Mouse (Mus musculus): ENCODE measurements at regions not wholly inside any gene's neighbourhood (a gene's known extent, or its start where the extent isn't known, plus 50 kb on each side); places are given as distances from the start of the nearest gene placed in this dataset.
"Not testable (repeated sequence)": the region's sequence is repeated elsewhere in the genome, so short reads cannot be mapped to it uniquely, and the experiment has no call there.

- DNase-seq (ENCODE audit: low spot score) (peak; percentile 13), ATAC-seq (replicated peaks; ENCODE audit: low FRiP score) (no peak)
- no peak overlapping the region for H3K4me3 ChIP-seq (ENCODE audit: low read depth, low read length)
- 89% methylated on average over 13 of the region's 13 CpGs for WGBS
- H3K4me1 ChIP-seq (replicated peaks; ENCODE audit: control insufficient read depth, insufficient read depth, low read length), result no peaks in the 10 kb centered on the region
- no peak overlapping the region for H3K9ac ChIP-seq (ENCODE audit: low read length)
- H3K36me3 ChIP-seq (ENCODE audit: control insufficient read depth, insufficient read depth, low read length), result no peaks in the 10 kb centered on the region
- no peak overlapping the region for H3K27ac ChIP-seq (ENCODE audit: low read depth, low read length)
- no peaks in the 10 kb centered on the region for H3K27me3 ChIP-seq (ENCODE audit: control insufficient read depth, insufficient read depth, low read length)
- no peaks in the 10 kb centered on the region for H3K9me3 ChIP-seq (ENCODE audit: control insufficient read depth, low read length)
- H3K4me2 ChIP-seq (ENCODE audit: low read depth, low read length, severe bottlenecking), result no peak overlapping the region
Measured at GRCm38 (mm10) chr3:34709553-34709952, 59.3 kb downstream of the Sox2 start.

GRCm38 (mm10) chr3:34712137-34712536 lies 61.9 kb downstream of the Sox2 start:
- H3K9me3 ChIP-seq (ENCODE audit: control insufficient read depth, low read length); ATAC-seq (replicated peaks; ENCODE audit: low FRiP score); H3K4me3 ChIP-seq (ENCODE audit: low read depth, low read length); H3K9ac ChIP-seq (ENCODE audit: low read length); DNase-seq (ENCODE audit: low spot score); H3K36me3 ChIP-seq (ENCODE audit: control insufficient read depth, insufficient read depth, low read length); H3K4me1 ChIP-seq (replicated peaks; ENCODE audit: control insufficient read depth, insufficient read depth, low read length); H3K4me2 ChIP-seq (ENCODE audit: low read depth, low read length, severe bottlenecking); H3K27ac ChIP-seq (ENCODE audit: low read depth, low read length); H3K27me3 ChIP-seq (ENCODE audit: control insufficient read depth, insufficient read depth, low read length): not testable (repeated sequence)
- WGBS, result 94% methylated on average over 7 of the region's 7 CpGs

- WGBS, result 82% methylated on average over 7 of the region's 7 CpGs
Measured at GRCm38 (mm10) chr3:34722506-34722905, 72.3 kb downstream of the Sox2 start.

GRCm38 (mm10) chr3:34726955-34727354 lies 76.8 kb downstream of the Sox2 start:
- no peak for ATAC-seq (replicated peaks; ENCODE audit: low FRiP score)

More at GRCm38 (mm10) chr3:34722506-34722905, 72.3 kb downstream of the Sox2 start:
- Histone ChIP-seq H3K9ac (ENCODE audit: low read length) (no peak overlapping the region), H3K36me3 (ENCODE audit: control insufficient read depth, insufficient read depth, low read length) (no peaks in the 10 kb centered on the region), H3K4me2 (ENCODE audit: low read depth, low read length, severe bottlenecking) (no peak overlapping the region), H3K4me3 (ENCODE audit: low read depth, low read length) (no peak overlapping the region), H3K4me1 (replicated peaks; ENCODE audit: control insufficient read depth, insufficient read depth, low read length) (0 out of 2 replicates have a peak, but pooled peaks cover 4% of the 10 kb centered on the region), H3K9me3 (ENCODE audit: control insufficient read depth, low read length) (no peaks in the 10 kb centered on the region), H3K27ac (ENCODE audit: low read depth, low read length) (no peak overlapping the region), H3K27me3 (ENCODE audit: control insufficient read depth, insufficient read depth, low read length) (no peaks in the 10 kb centered on the region)
- ATAC-seq (replicated peaks; ENCODE audit: low FRiP score) (no peak), DNase-seq (ENCODE audit: low spot score) (no peak)

GRCm38 (mm10) chr3:34728282-34728681 lies 78.1 kb downstream of the Sox2 start:
- H3K4me2 ChIP-seq (ENCODE audit: low read depth, low read length, severe bottlenecking), result no peak overlapping the region

More at GRCm38 (mm10) chr3:34726955-34727354, 76.8 kb downstream of the Sox2 start:
- Histone ChIP-seq H3K36me3 (ENCODE audit: control insufficient read depth, insufficient read depth, low read length) (no peaks in the 10 kb centered on the region), H3K27me3 (ENCODE audit: control insufficient read depth, insufficient read depth, low read length) (no peaks in the 10 kb centered on the region), H3K4me2 (ENCODE audit: low read depth, low read length, severe bottlenecking) (no peak overlapping the region), H3K9ac (ENCODE audit: low read length) (no peak overlapping the region), H3K4me1 (replicated peaks; ENCODE audit: control insufficient read depth, insufficient read depth, low read length) (0 out of 2 replicates have a peak, but pooled peaks cover 4% of the 10 kb centered on the region), H3K4me3 (ENCODE audit: low read depth, low read length) (no peak overlapping the region), H3K9me3 (ENCODE audit: control insufficient read depth, low read length) (no peaks in the 10 kb centered on the region), H3K27ac (ENCODE audit: low read depth, low read length) (no peak overlapping the region)
- 49% methylated on average over 12 of the region's 12 CpGs for WGBS
- peak; percentile 30 for DNase-seq (ENCODE audit: low spot score)

GRCm38 (mm10) chr3:34734966-34735365 lies 84.8 kb downstream of the Sox2 start:
- no peak overlapping the region for H3K4me2 ChIP-seq (ENCODE audit: low read depth, low read length, severe bottlenecking)
- no peak overlapping the region for H3K4me3 ChIP-seq (ENCODE audit: low read depth, low read length)
- no peaks in the 10 kb centered on the region for H3K9me3 ChIP-seq (ENCODE audit: control insufficient read depth, low read length)
- no peaks in the 10 kb centered on the region for H3K4me1 ChIP-seq (replicated peaks; ENCODE audit: control insufficient read depth, insufficient read depth, low read length)
- no peak overlapping the region for H3K27ac ChIP-seq (ENCODE audit: low read depth, low read length)
- no peak for DNase-seq (ENCODE audit: low spot score)
- no peak for ATAC-seq (replicated peaks; ENCODE audit: low FRiP score)
- H3K36me3 ChIP-seq (ENCODE audit: control insufficient read depth, insufficient read depth, low read length), result no peaks in the 10 kb centered on the region
- H3K27me3 ChIP-seq (ENCODE audit: control insufficient read depth, insufficient read depth, low read length), result no peaks in the 10 kb centered on the region
- 88% methylated on average over 5 of the region's 5 CpGs for WGBS
- no peak overlapping the region for H3K9ac ChIP-seq (ENCODE audit: low read length)

More at GRCm38 (mm10) chr3:34728282-34728681, 78.1 kb downstream of the Sox2 start:
- no peak for DNase-seq (ENCODE audit: low spot score)
- ATAC-seq (replicated peaks; ENCODE audit: low FRiP score), result no peak
- 0 out of 2 replicates have a peak, but pooled peaks cover 4% of the 10 kb centered on the region for H3K4me1 ChIP-seq (replicated peaks; ENCODE audit: control insufficient read depth, insufficient read depth, low read length)
- H3K27me3 ChIP-seq (ENCODE audit: control insufficient read depth, insufficient read depth, low read length), result no peaks in the 10 kb centered on the region
- H3K9ac ChIP-seq (ENCODE audit: low read length), result no peak overlapping the region
- H3K9me3 ChIP-seq (ENCODE audit: control insufficient read depth, low read length), result no peaks in the 10 kb centered on the region
- no peak overlapping the region for H3K27ac ChIP-seq (ENCODE audit: low read depth, low read length)
- H3K36me3 ChIP-seq (ENCODE audit: control insufficient read depth, insufficient read depth, low read length), result no peaks in the 10 kb centered on the region
- no peak overlapping the region for H3K4me3 ChIP-seq (ENCODE audit: low read depth, low read length)

GRCm38 (mm10) chr3:34738001-34738400 lies 87.8 kb downstream of the Sox2 start:
- no peak for DNase-seq (ENCODE audit: low spot score)
- WGBS, result 88% methylated on average over 4 of the region's 4 CpGs
- H3K9ac ChIP-seq (ENCODE audit: low read length), result no peak overlapping the region

GRCm38 (mm10) chr3:34738938-34739337 lies 88.7 kb downstream of the Sox2 start:
- Histone ChIP-seq H3K9ac (ENCODE audit: low read length) (no peak overlapping the region), H3K4me1 (replicated peaks; ENCODE audit: control insufficient read depth, insufficient read depth, low read length) (no peaks in the 10 kb centered on the region), H3K27ac (ENCODE audit: low read depth, low read length) (no peak overlapping the region), H3K36me3 (ENCODE audit: control insufficient read depth, insufficient read depth, low read length) (no peaks in the 10 kb centered on the region), H3K4me2 (ENCODE audit: low read depth, low read length, severe bottlenecking) (no peak overlapping the region), H3K4me3 (ENCODE audit: low read depth, low read length) (no peak overlapping the region), H3K27me3 (ENCODE audit: control insufficient read depth, insufficient read depth, low read length) (no peaks in the 10 kb centered on the region), H3K9me3 (ENCODE audit: control insufficient read depth, low read length) (no peaks in the 10 kb centered on the region)
- 72% methylated on average over 7 of the region's 7 CpGs for WGBS
- DNase-seq (ENCODE audit: low spot score), result no peak
- ATAC-seq (replicated peaks; ENCODE audit: low FRiP score), result no peak

More at GRCm38 (mm10) chr3:34738001-34738400, 87.8 kb downstream of the Sox2 start:
- no peak overlapping the region for H3K4me2 ChIP-seq (ENCODE audit: low read depth, low read length, severe bottlenecking)
- ATAC-seq (replicated peaks; ENCODE audit: low FRiP score), result no peak
- no peak overlapping the region for H3K27ac ChIP-seq (ENCODE audit: low read depth, low read length)
- no peaks in the 10 kb centered on the region for H3K9me3 ChIP-seq (ENCODE audit: control insufficient read depth, low read length)
- no peaks in the 10 kb centered on the region for H3K36me3 ChIP-seq (ENCODE audit: control insufficient read depth, insufficient read depth, low read length)
- no peaks in the 10 kb centered on the region for H3K27me3 ChIP-seq (ENCODE audit: control insufficient read depth, insufficient read depth, low read length)
- no peak overlapping the region for H3K4me3 ChIP-seq (ENCODE audit: low read depth, low read length)
- H3K4me1 ChIP-seq (replicated peaks; ENCODE audit: control insufficient read depth, insufficient read depth, low read length), result no peaks in the 10 kb centered on the region

- DNase-seq (ENCODE audit: low spot score) (no peak), ATAC-seq (replicated peaks; ENCODE audit: low FRiP score) (no peak)
- no peak overlapping the region for H3K27ac ChIP-seq (ENCODE audit: low read depth, low read length)
- H3K9ac ChIP-seq (ENCODE audit: low read length), result no peak overlapping the region
- no peak overlapping the region for H3K4me3 ChIP-seq (ENCODE audit: low read depth, low read length)
- H3K9me3 ChIP-seq (ENCODE audit: control insufficient read depth, low read length), result no peaks in the 10 kb centered on the region
- no peaks in the 10 kb centered on the region for H3K27me3 ChIP-seq (ENCODE audit: control insufficient read depth, insufficient read depth, low read length)
- no peak overlapping the region for H3K4me2 ChIP-seq (ENCODE audit: low read depth, low read length, severe bottlenecking)
- 91% methylated on average over 7 of the region's 7 CpGs for WGBS
- no peaks in the 10 kb centered on the region for H3K36me3 ChIP-seq (ENCODE audit: control insufficient read depth, insufficient read depth, low read length)
- no peaks in the 10 kb centered on the region for H3K4me1 ChIP-seq (replicated peaks; ENCODE audit: control insufficient read depth, insufficient read depth, low read length)
Measured at GRCm38 (mm10) chr3:34739693-34740092, 89.5 kb downstream of the Sox2 start.
